Mouse (Mus musculus) myocyte (in vitro differentiated cells): ENCODE measurements around the gene Fam131c.

ENCODE experiments used
- CEBPB ChIP-seq: IDR thresholded peaks from 2 replicates; pipeline ENCODE4 v1.6.1; 2011; ENCODE audit warnings: mild to moderate bottlenecking, moderate library complexity; ENCODE audit not compliant: poor library complexity, insufficient read depth, severe bottlenecking
- E2F4 ChIP-seq: IDR thresholded peaks from one replicate; pipeline ENCODE4 v1.6.1; 2011; ENCODE audit warnings: mild to moderate bottlenecking, control low read depth, moderate library complexity; ENCODE audit not compliant: insufficient read depth
- MAX ChIP-seq: IDR thresholded peaks from one replicate; pipeline ENCODE4 v1.6.1; 2011; ENCODE audit warnings: low read depth, mild to moderate bottlenecking, control low read depth
- MYOD1 ChIP-seq, 3 experiments: IDR thresholded peaks; one replicate each; pipeline ENCODE4 v1.6.1; 2011; ENCODE audit warnings: control low read depth in 2 of 3, low read depth in 2 of 3, mild to moderate bottlenecking in 2 of 3, moderate library complexity in 1 of 3; ENCODE audit not compliant: insufficient read length in 2 of 3, control insufficient read depth in 1 of 3
- POLR2A ChIP-seq: IDR thresholded peaks from one replicate; pipeline ENCODE4 v1.6.1; 2011; ENCODE audit warnings: low read depth, mild to moderate bottlenecking, control low read depth, moderate library complexity; ENCODE audit not compliant: insufficient read length
- POLR2AphosphoS2 ChIP-seq: IDR thresholded peaks from one replicate; pipeline ENCODE4 v1.6.1; 2011; ENCODE audit warnings: low read depth, control low read depth; ENCODE audit not compliant: insufficient read length
- REST ChIP-seq: IDR thresholded peaks from one replicate; pipeline ENCODE4 v1.6.1; 2011; ENCODE audit warnings: mild to moderate bottlenecking, control low read depth, moderate library complexity; ENCODE audit not compliant: insufficient read depth, insufficient read length
- TCF12 ChIP-seq: IDR thresholded peaks from one replicate; pipeline ENCODE4 v1.6.1; 2011; ENCODE audit warnings: mild to moderate bottlenecking, control low read depth; ENCODE audit not compliant: poor library complexity, insufficient read depth, severe bottlenecking
- TCF3 ChIP-seq: IDR thresholded peaks from one replicate; pipeline ENCODE4 v1.6.1; 2011; ENCODE audit warnings: low read depth, control low read depth; ENCODE audit not compliant: insufficient read length
- USF1 ChIP-seq: IDR thresholded peaks from one replicate; pipeline ENCODE4 v1.6.1; 2011; ENCODE audit warnings: low read depth, mild to moderate bottlenecking, control low read depth, moderate library complexity

GRCm38 (mm10) chr4:141421423-141421822, 53.4 kb downstream of the Fam131c start:
- TF ChIP-seq POLR2A (peak; percentile 43), MAX (no peak), POLR2AphosphoS2 (peak; percentile 40), REST (no peak), USF1 (no peak), MYOD1 (IDR thresholded peaks at IDR 0.05; ENCODE audit: control insufficient read depth in 1 of 3, insufficient read length in 2 of 3, low read depth in 2 of 3) (peak in 2 of 3 experiments; percentile 33 to 76), E2F4 (no peak), CEBPB (no peak), TCF3 (no peak), TCF12 (no peak)
